ENCODE assay signal across 15 mouse cellular contexts in genomic region chr11:76824238-76824884, GRCm38 (mm10).
"Had no signal": no experiment of that assay in that cellular context is flagged by ENCODE, and none has a peak within 500 bp of the region (broad histone marks: within the 10 kb centered on the region; RNA-seq: fewer than 3 reads in every experiment).

No protein-coding gene starts in this region.

- H3K4me3 ChIP-seq: kidney, embryonic 15.5 days; limb, embryonic 13.5 days; liver, embryonic 15.5 days; megakaryocyte, embryonic 14.5 days had no signal

- H3K9ac ChIP-seq: kidney, embryonic 15.5 days; limb, embryonic 13.5 days; liver, embryonic 15.5 days; lung, embryonic 14.5 days had no signal

- H3K27ac ChIP-seq: kidney, embryonic 15.5 days; limb, embryonic 13.5 days; liver, embryonic 15.5 days; macrophage had no signal

- H3K4me2 ChIP-seq: kidney, embryonic 15.5 days; limb, embryonic 13.5 days; liver, embryonic 11.5 days; liver, embryonic 15.5 days; lung, embryonic 14.5 days; midbrain, embryonic 11.5 days had no signal

- DNase-seq: kidney, adult 2 months; kidney, postnatal 14 days; left cerebral cortex, postnatal 4 days; lung, embryonic 14.5 days; lung, postnatal 10 days; right cerebral cortex, postnatal 14 days; thymus, postnatal 36 days had no signal

- H3K36me3 ChIP-seq: kidney, embryonic 15.5 days; limb, embryonic 13.5 days; liver, embryonic 15.5 days had no signal

- H3K9me3 ChIP-seq: kidney, embryonic 15.5 days; limb, embryonic 13.5 days; liver, embryonic 15.5 days; megakaryocyte, embryonic 14.5 days had no signal

- H3K27me3 ChIP-seq: kidney, embryonic 15.5 days; limb, embryonic 13.5 days; liver, embryonic 15.5 days; megakaryocyte, embryonic 14.5 days had no signal

- ATAC-seq: midbrain, embryonic 16.5 days had no signal
